Mouse (Mus musculus) CH12.LX (cell line): ENCODE data around the gene Stt3b.

Source experiments
- POLR2A ChIP-seq: IDR thresholded peaks from 2 replicates; pipeline ENCODE4 v1.6.1; 2011; ENCODE audit warnings: low read depth, mild to moderate bottlenecking, improper control_type of control experiment, low read length
- RCOR1 ChIP-seq: conservative IDR thresholded peaks from 2 replicates; pipeline ENCODE4 v1.6.1; 2012; ENCODE audit warnings: low read depth, mild to moderate bottlenecking, inconsistent platforms, low read length, improper control_type of control experiment

DNA sequence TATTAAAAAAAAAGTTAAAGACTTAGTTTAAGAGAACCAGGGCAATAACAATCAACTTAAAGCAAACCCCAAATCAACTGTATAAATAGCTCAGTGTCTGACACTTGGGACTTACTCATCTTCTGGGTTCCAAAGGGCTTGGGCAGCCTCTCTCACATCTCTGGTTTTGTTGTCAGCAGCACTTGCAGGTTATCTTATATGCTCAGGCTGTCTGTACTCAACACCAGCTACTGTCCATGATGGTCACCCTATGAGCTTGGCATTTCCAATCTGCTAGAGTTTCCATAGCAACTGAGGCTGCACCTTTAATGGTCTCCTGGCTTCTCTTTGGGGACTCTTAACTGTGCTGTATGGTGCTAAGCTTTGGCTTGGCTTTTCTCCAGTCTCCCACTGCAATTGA is 72.3 kb downstream of the Stt3b start:
- no peak for TF ChIP-seq RCOR1
- no peak for TF ChIP-seq POLR2A
